Mouse (Mus musculus): Measurements from ENCODE around the gene Casp12.
"Not testable (repeated sequence)": the region's sequence is repeated elsewhere in the genome, so short reads cannot be mapped to it uniquely, and the experiment has no call there.

The Casp12 gene

GRCm38 (mm10) chr9:5345291-5345898, at the start of gene Casp12:
TSS of gene Casp12 (plus strand) at chr9:5345430.
- in situ Hi-C loops (cut with MboI; ENCODE audit: low pct_unique_long_range_greater_than_20kb in 1 of 2, low sequenced_read_pairs in 2 of 2, unreplicated experiment in 1 of 2), result no loop called here

GRCm38 (mm10) chr9:5296354-5297237, 48.6 kb upstream of the Casp12 start:
- in situ Hi-C loops (cut with MboI; ENCODE audit: low pct_unique_long_range_greater_than_20kb in 1 of 2, low sequenced_read_pairs in 2 of 2, unreplicated experiment in 1 of 2), result no loop called here

GRCm38 (mm10) chr9:5298329-5299131, 46.7 kb upstream of the Casp12 start, which contains the start of gene Casp1:
TSS of gene Casp1 (plus strand) at chr9:5298517.
- in situ Hi-C loops (cut with MboI; ENCODE audit: low pct_unique_long_range_greater_than_20kb in 1 of 2, low sequenced_read_pairs in 2 of 2, unreplicated experiment in 1 of 2), result no loop called here

GRCm38 (mm10) chr9:5299132-5299381, 46.2 kb upstream of the Casp12 start:
- in situ Hi-C loops (cut with MboI; ENCODE audit: low pct_unique_long_range_greater_than_20kb in 1 of 2, low sequenced_read_pairs in 2 of 2, unreplicated experiment in 1 of 2), result no loop called here

- in situ Hi-C loops (cut with MboI; ENCODE audit: low pct_unique_long_range_greater_than_20kb in 1 of 2, low sequenced_read_pairs in 2 of 2, unreplicated experiment in 1 of 2), result no loop called here
These were observed 36.7 kb upstream of the Casp12 start, which contains the start of gene Casp4 for GRCm38 (mm10) chr9:5308561-5308960. TSS of gene Casp4 (plus strand) at chr9:5308828.

- in situ Hi-C loops (cut with MboI; ENCODE audit: low pct_unique_long_range_greater_than_20kb in 1 of 2, low sequenced_read_pairs in 2 of 2, unreplicated experiment in 1 of 2), result no loop called here
These were observed 35.1 kb upstream of the Casp12 start for GRCm38 (mm10) chr9:5310112-5310511.

- in situ Hi-C loops (cut with MboI; ENCODE audit: low pct_unique_long_range_greater_than_20kb in 1 of 2, low sequenced_read_pairs in 2 of 2, unreplicated experiment in 1 of 2), result no loop called here
These were observed 33.8 kb upstream of the Casp12 start for GRCm38 (mm10) chr9:5311435-5311834.

- in situ Hi-C loops (cut with MboI; ENCODE audit: low pct_unique_long_range_greater_than_20kb in 1 of 2, low sequenced_read_pairs in 2 of 2, unreplicated experiment in 1 of 2), result no loop called here
These were observed 17.0 kb upstream of the Casp12 start for GRCm38 (mm10) chr9:5328204-5328603.

GRCm38 (mm10) chr9:5332441-5332840, 12.8 kb upstream of the Casp12 start:
- in situ Hi-C loops (cut with MboI; ENCODE audit: low pct_unique_long_range_greater_than_20kb in 1 of 2, low sequenced_read_pairs in 2 of 2, unreplicated experiment in 1 of 2), result no loop called here

GRCm38 (mm10) chr9:5333422-5333821, 11.8 kb upstream of the Casp12 start:
- in situ Hi-C loops (cut with MboI; ENCODE audit: low pct_unique_long_range_greater_than_20kb in 1 of 2, low sequenced_read_pairs in 2 of 2, unreplicated experiment in 1 of 2), result no loop called here

- in situ Hi-C loops (cut with MboI; ENCODE audit: low pct_unique_long_range_greater_than_20kb in 1 of 2, low sequenced_read_pairs in 2 of 2, unreplicated experiment in 1 of 2), result no loop called here
These were observed 2.1 kb upstream of the Casp12 start for GRCm38 (mm10) chr9:5343092-5343491.

- in situ Hi-C loops (cut with MboI; ENCODE audit: low pct_unique_long_range_greater_than_20kb in 1 of 2, low sequenced_read_pairs in 2 of 2, unreplicated experiment in 1 of 2), result no loop called here
These were observed 1.1 kb upstream of the Casp12 start for GRCm38 (mm10) chr9:5344090-5344489.

- in situ Hi-C loops (cut with MboI; ENCODE audit: low pct_unique_long_range_greater_than_20kb in 1 of 2, low sequenced_read_pairs in 2 of 2, unreplicated experiment in 1 of 2), result no loop called here
These were observed 2.2 kb downstream of the Casp12 start for GRCm38 (mm10) chr9:5347381-5347780.

- in situ Hi-C loops (cut with MboI; ENCODE audit: low pct_unique_long_range_greater_than_20kb in 1 of 2, low sequenced_read_pairs in 2 of 2, unreplicated experiment in 1 of 2), result no loop called here
These were observed 8.4 kb downstream of the Casp12 start for GRCm38 (mm10) chr9:5353673-5354072.

GRCm38 (mm10) chr9:5356801-5357200, 11.6 kb downstream of the Casp12 start:
- in situ Hi-C loops (cut with MboI; ENCODE audit: low pct_unique_long_range_greater_than_20kb in 1 of 2, low sequenced_read_pairs in 2 of 2, unreplicated experiment in 1 of 2), result no loop called here

- in situ Hi-C loops (cut with MboI; ENCODE audit: low pct_unique_long_range_greater_than_20kb in 1 of 2, low sequenced_read_pairs in 2 of 2, unreplicated experiment in 1 of 2), result no loop called here
These were observed 48.3 kb downstream of the Casp12 start for GRCm38 (mm10) chr9:5393561-5393960.

GRCm38 (mm10) chr9:5395861-5396260, 50.6 kb downstream of the Casp12 start:
- in situ Hi-C loops (cut with MboI; ENCODE audit: low pct_unique_long_range_greater_than_20kb in 1 of 2, low sequenced_read_pairs in 2 of 2, unreplicated experiment in 1 of 2), result not testable (repeated sequence)

- in situ Hi-C loops (cut with MboI; ENCODE audit: low pct_unique_long_range_greater_than_20kb in 1 of 2, low sequenced_read_pairs in 2 of 2, unreplicated experiment in 1 of 2), result no loop called here
These were observed 65.8 kb downstream of the Casp12 start for GRCm38 (mm10) chr9:5410988-5411568.

Data from mouse embryonic stem cell (cell line).